In genomic region chr11:44519096-44519949, GRCm38 (mm10) we compare ENCODE assay signal across 8 mouse cellular contexts. TPM values are rescaled to one million over a fixed set of nuclear protein-coding genes. Genes with fewer than 3 reads are reported as not detected.
A peak's percentile ranks its signal among the peaks of the same experiment; 100 is the strongest.
DNase-seq lines count a peak whose midpoint lies in the region; ATAC-seq and TF ChIP-seq lines count a peak whose summit lies in the region.

No protein-coding gene starts in this region.

- H3K4me3 ChIP-seq in lung, adult 2 months (replicated peaks; ENCODE audit: extremely low read depth, low read depth, low read length), result peak overlapping the region; percentile 80
- H3K4me3 ChIP-seq in embryonic fibroblast, embryonic 13.5 days (ENCODE audit: insufficient read depth, low read length), result peak overlapping the region; percentile 81
- H3K4me3 ChIP-seq in hindbrain, postnatal 0 days (ENCODE audit: low read length), result peak overlapping the region; percentile 98
- H3K4me3 ChIP-seq in lung, embryonic 16.5 days (ENCODE audit: low read length), result peak overlapping the region; percentile 94

- WGBS in lung, adult 2 months, result under 1% methylated on average over 54 of the region's 61 CpGs
- WGBS in hindbrain, postnatal 0 days, result under 1% methylated on average over 40 of the region's 61 CpGs
- under 1% methylated on average over 39 of the region's 61 CpGs for WGBS in lung, embryonic 16.5 days

- 0 out of 2 replicates have a peak, but pooled peaks cover 2% of the 10 kb centered on the region for H3K4me1 ChIP-seq in lung, adult 2 months (ENCODE audit: control insufficient read depth, insufficient read depth, low read length)
- peaks cover 2% of the 10 kb centered on the region; the same call in 1 of the 2 replicates for H3K4me1 ChIP-seq in embryonic fibroblast, embryonic 13.5 days (ENCODE audit: control insufficient read depth, insufficient read depth, low read length)
- peaks cover 13% of the 10 kb centered on the region; the same call in 1 of the 2 replicates for H3K4me1 ChIP-seq in hindbrain, postnatal 0 days (ENCODE audit: insufficient read depth, low read length)
- H3K4me1 ChIP-seq in lung, embryonic 16.5 days (replicated peaks; ENCODE audit: control insufficient read depth, insufficient read depth, low read length), result peaks cover 21% of the 10 kb centered on the region

- TF ChIP-seq CTCF in lung, adult 2 months (IDR thresholded peaks at IDR 0.05; ENCODE audit: insufficient read depth, low read length), result no peak
- TF ChIP-seq CTCF in embryonic fibroblast, embryonic 13.5 days (IDR thresholded peaks at IDR 0.05; ENCODE audit: borderline replicate concordance, insufficient read depth, low read length), result no peak
- TF ChIP-seq CTCF in hindbrain, postnatal 0 days (IDR thresholded peaks at IDR 0.05; ENCODE audit: low read depth), result no peak

- no peak for TF ChIP-seq POLR2A in lung, adult 2 months (IDR thresholded peaks at IDR 0.05; ENCODE audit: borderline replicate concordance, extremely low read depth, low read depth, low read length)
- no peak for TF ChIP-seq POLR2A in embryonic fibroblast, embryonic 13.5 days (IDR thresholded peaks at IDR 0.05; ENCODE audit: low read depth, low read length)

- DNase-seq in lung, adult 2 months, result peak; percentile 54
- DNase-seq in lung, postnatal 25 days (ENCODE audit: low spot score), result no peak
- peak; percentile 41 for DNase-seq in ZHBTc4 (ENCODE audit: low read depth, low spot score)
- DNase-seq in hindbrain, postnatal 0 days (ENCODE audit: low spot score), result peak; percentile 40
- peak; percentile 51 for DNase-seq in right cerebral cortex, postnatal 4 days
- no peak for DNase-seq in ovary, postnatal 36 days (ENCODE audit: low spot score)

- ATAC-seq in hindbrain, postnatal 0 days, result peak; percentile 46
- ATAC-seq in lung, embryonic 16.5 days (ENCODE audit: low read depth), result peak; percentile 57

- H3K9me3 ChIP-seq in hindbrain, postnatal 0 days (ENCODE audit: low read length), result no peaks in the 10 kb centered on the region
- H3K9me3 ChIP-seq in lung, embryonic 16.5 days (ENCODE audit: control insufficient read depth, low read length), result no peaks in the 10 kb centered on the region

- H3K4me2 ChIP-seq in hindbrain, postnatal 0 days (ENCODE audit: low read depth, low read length), result peak overlapping the region; percentile 64
- peak overlapping the region; percentile 96 for H3K4me2 ChIP-seq in lung, embryonic 16.5 days (ENCODE audit: low read depth, low read length)

- no peaks in the 10 kb centered on the region for H3K36me3 ChIP-seq in hindbrain, postnatal 0 days (ENCODE audit: insufficient read depth, low read length)
- H3K36me3 ChIP-seq in lung, embryonic 16.5 days (ENCODE audit: control insufficient read depth, insufficient read depth, low read length), result no peaks in the 10 kb centered on the region

- H3K27me3 ChIP-seq in hindbrain, postnatal 0 days (ENCODE audit: insufficient read depth, low read length), result no peaks in the 10 kb centered on the region
- H3K27me3 ChIP-seq in lung, embryonic 16.5 days (ENCODE audit: control insufficient read depth, insufficient read depth, low read depth, low read length), result no peaks in the 10 kb centered on the region

- H3K9ac ChIP-seq in hindbrain, postnatal 0 days (replicated peaks; ENCODE audit: low read length), result peak overlapping the region; percentile 95
- H3K9ac ChIP-seq in lung, embryonic 16.5 days (ENCODE audit: low read length), result peak overlapping the region; percentile 92

- H3K27ac ChIP-seq in embryonic fibroblast, embryonic 13.5 days (ENCODE audit: insufficient read depth, low read length), result peak overlapping the region; percentile 69
- H3K27ac ChIP-seq in hindbrain, postnatal 0 days, result peak overlapping the region; percentile 96
- peak overlapping the region; percentile 93 for H3K27ac ChIP-seq in lung, embryonic 16.5 days (ENCODE audit: low read length)

RNA-seq across cellular contexts. Expression of gene Rnf145, which starts 0.6 kb away (rescaled TPM):
- polyA plus RNA-seq in lung, adult 2 months (2012; rRNA removed), result 104 and 266 TPM in 2 replicates
- polyA plus RNA-seq in embryonic fibroblast, embryonic 13.5 days (2011; ENCODE audit: insufficient read length, low read depth, missing spikeins), result 56.8 and 64.8 TPM in 2 replicates
- 108 and 122 TPM in 2 replicates for total RNA-seq in hindbrain, postnatal 0 days (2014; rRNA removed)
- 91.8 and 92.9 TPM in 2 replicates for polyA plus RNA-seq in hindbrain, postnatal 0 days (2015; fragmentation: Nextera tagmentation; extraction: Ambion mirVana)
- 63.1 and 65.3 TPM in 2 replicates for polyA plus RNA-seq in lung, embryonic 16.5 days (2015; fragmentation: Nextera tagmentation; extraction: Ambion mirVana)

RNA-seq across cellular contexts. Expression of gene Ublcp1, which starts 49.0 kb away (rescaled TPM):
- polyA plus RNA-seq in lung, adult 2 months (2012; rRNA removed), result 7.4 and 11.3 TPM in 2 replicates
- 53.5 and 75.4 TPM in 2 replicates for polyA plus RNA-seq in embryonic fibroblast, embryonic 13.5 days (2011; ENCODE audit: insufficient read length, low read depth, missing spikeins)
- 19.9 and 23.6 TPM in 2 replicates for total RNA-seq in hindbrain, postnatal 0 days (2014; rRNA removed)
- 48.8 and 50.4 TPM in 2 replicates for polyA plus RNA-seq in hindbrain, postnatal 0 days (2015; fragmentation: Nextera tagmentation; extraction: Ambion mirVana)
- 56.2 and 59.9 TPM in 2 replicates for polyA plus RNA-seq in lung, embryonic 16.5 days (2015; fragmentation: Nextera tagmentation; extraction: Ambion mirVana)

Comparison
In these comparisons a context has a peak if more than half of its experiments do, and no peak if none do; other contexts are left out.
1. DNase-seq: peak in lung, adult 2 months (single experiment), ZHBTc4 (single experiment), hindbrain, postnatal 0 days (single experiment) and right cerebral cortex, postnatal 4 days (single experiment); none in lung, postnatal 25 days (single experiment) and ovary, postnatal 36 days (single experiment).
2. Peak in every context shown above with its lines, with median percentiles within 50 percentile points of each other: H3K4me3 ChIP-seq and H3K27ac ChIP-seq.